Mouse (Mus musculus): ENCODE data around the gene Arhgef2. TPM values are rescaled to one million over a fixed set of nuclear protein-coding genes. Genes with fewer than 3 reads are reported as not detected.
"Not testable (repeated sequence)": the region's sequence is repeated elsewhere in the genome, so short reads cannot be mapped to it uniquely, and the experiment has no call there.

The Arhgef2 gene
- 10 to 100 TPM; 45.7 to 54.0 TPM for polyA plus RNA-seq (2017; shearing (Covaris generic))

GRCm38 (mm10) chr3:88605666-88606065 is at the start of gene Arhgef2:
Arhgef2 (plus strand) TSS chr3:88605966.
- ATAC-seq = not testable (repeated sequence)

- ATAC-seq = no peak
These were observed 49.1 kb upstream of the Arhgef2 start for GRCm38 (mm10) chr3:88556616-88557015.

GRCm38 (mm10) chr3:88559596-88559995 is 46.2 kb upstream of the Arhgef2 start:
- ATAC-seq = no peak

GRCm38 (mm10) chr3:88561989-88562388 is 43.8 kb upstream of the Arhgef2 start:
- ATAC-seq = no peak

- ATAC-seq = no peak
These were observed 42.3 kb upstream of the Arhgef2 start for GRCm38 (mm10) chr3:88563442-88563841.

- ATAC-seq = no peak
These were observed 41.8 kb upstream of the Arhgef2 start for GRCm38 (mm10) chr3:88563966-88564365.

GRCm38 (mm10) chr3:88566116-88566515 is 39.6 kb upstream of the Arhgef2 start:
- ATAC-seq = no peak

- no peak for ATAC-seq
These were observed 39.2 kb upstream of the Arhgef2 start for GRCm38 (mm10) chr3:88566536-88567061.

- ATAC-seq = no peak
These were observed 37.9 kb upstream of the Arhgef2 start for GRCm38 (mm10) chr3:88567892-88568291.

- no peak for ATAC-seq
These were observed 37.2 kb upstream of the Arhgef2 start for GRCm38 (mm10) chr3:88568615-88569014.

GRCm38 (mm10) chr3:88569093-88569492 is 36.7 kb upstream of the Arhgef2 start:
- ATAC-seq = no peak

- ATAC-seq = no peak
These were observed 36.1 kb upstream of the Arhgef2 start for GRCm38 (mm10) chr3:88569694-88570093.

- ATAC-seq = no peak
These were observed 35.4 kb upstream of the Arhgef2 start for GRCm38 (mm10) chr3:88570341-88570740.

GRCm38 (mm10) chr3:88571856-88572255 is 33.9 kb upstream of the Arhgef2 start:
- no peak for ATAC-seq

GRCm38 (mm10) chr3:88572835-88573234 is 32.9 kb upstream of the Arhgef2 start:
- no peak for ATAC-seq

- ATAC-seq = no peak
These were observed 32.0 kb upstream of the Arhgef2 start for GRCm38 (mm10) chr3:88573810-88574209.

GRCm38 (mm10) chr3:88575540-88575939 is 30.2 kb upstream of the Arhgef2 start, which contains the start of gene Ssr2:
Ssr2 (plus strand) TSS chr3:88575876.
- ATAC-seq = no peak

- ATAC-seq = not testable (repeated sequence)
These were observed 27.9 kb upstream of the Arhgef2 start for GRCm38 (mm10) chr3:88577846-88578245.

GRCm38 (mm10) chr3:88578498-88579424 is 27.0 kb upstream of the Arhgef2 start:
- no peak for ATAC-seq

- peak; percentile 92 for ATAC-seq
These were observed 26.2 kb upstream of the Arhgef2 start for GRCm38 (mm10) chr3:88579454-88580117.

GRCm38 (mm10) chr3:88585769-88586168 is 20.0 kb upstream of the Arhgef2 start:
- ATAC-seq = no peak

- no peak for ATAC-seq
These were observed 19.1 kb upstream of the Arhgef2 start for GRCm38 (mm10) chr3:88586640-88587039.

- ATAC-seq = no peak
These were observed 15.5 kb upstream of the Arhgef2 start for GRCm38 (mm10) chr3:88590246-88590645.
